Mouse (Mus musculus): ENCODE data around the gene Foxp4. TPM values are rescaled to one million over a fixed set of nuclear protein-coding genes. Genes with fewer than 3 reads are reported as not detected.

Foxp4 gene
- total and polyA plus RNA-seq, 3 experiments, result 3.3 to 41.7 (median 9.9) TPM

DNA sequence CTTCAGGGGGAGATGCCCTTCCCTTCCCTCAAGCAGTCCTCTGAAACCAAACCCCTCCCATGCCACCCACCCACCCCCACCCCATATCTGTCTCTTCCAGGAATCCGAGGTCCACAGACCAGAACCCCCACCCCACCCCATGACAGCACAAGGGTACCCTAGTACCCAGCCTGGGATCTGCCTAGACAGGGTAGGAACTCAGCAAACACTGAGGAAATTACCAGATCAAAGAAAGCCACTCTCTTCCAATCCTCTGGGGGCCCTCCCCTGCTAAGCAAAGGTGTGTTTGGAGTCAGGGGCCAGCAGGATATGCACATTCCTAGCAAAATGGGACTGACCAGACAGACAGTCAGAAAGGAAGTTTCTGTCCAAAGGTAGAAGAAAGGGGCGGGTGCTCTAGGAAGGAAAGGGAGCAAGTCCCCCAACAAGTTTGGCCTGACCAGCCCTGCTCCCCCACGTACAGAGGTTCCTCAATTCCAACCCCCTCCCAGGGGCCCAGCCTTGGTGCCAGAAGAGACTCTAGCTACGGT lies 3.2 kb downstream of the Foxp4 start:
- no peak for DNase-seq (ENCODE audit: extremely low read depth)
- H3K27me3 ChIP-seq (replicated peaks), result no peaks in the 10 kb centered on the region
- in situ Hi-C loops (cut with MboI; ENCODE audit: low pct_ligation_motif_present, low pct_unique_long_range_greater_than_20kb, low sequenced_read_pairs) (no loop called here), dilution Hi-C loops (cut with MboI; ENCODE audit: extremely low pct_ligation_motif_present, extremely low pct_unique_long_range_greater_than_20kb, low sequenced_read_pairs) (no loop called here)
- no peak overlapping the region for H3K27ac ChIP-seq (ENCODE audit: insufficient read depth, low read depth)
- peaks cover 4 to 25% of the 10 kb centered on the region in 2 experiments; a peak in 3 of 4 replicates for H3K4me1 ChIP-seq (ENCODE audit: control insufficient read depth in 1 of 2, insufficient read depth in 2 of 2)
- H3K79me2 ChIP-seq (replicated peaks; ENCODE audit: control insufficient read depth, extremely low read depth, insufficient read depth, poor library complexity, severe bottlenecking), result peaks cover 15% of the 10 kb centered on the region
- no peak overlapping the region for H3K9ac ChIP-seq (ENCODE audit: insufficient read depth, low read depth)
- TF ChIP-seq NELFE (IDR thresholded peaks at IDR 0.05; ENCODE audit: low read depth, low read length), result no peak
- TF ChIP-seq SMC3 (IDR thresholded peaks at IDR 0.05; ENCODE audit: low read depth, low read length), result no peak
- TF ChIP-seq MXI1 (IDR thresholded peaks at IDR 0.05; ENCODE audit: low read depth, low read length), result no peak
- H3K4me3 ChIP-seq (replicated peaks in 1 of 3; ENCODE audit: low read depth in 2 of 3, low read length in 2 of 3, poor library complexity in 1 of 3), result no peak overlapping the region
- peaks cover 6 to 57% of the 10 kb centered on the region in 2 experiments for H3K36me3 ChIP-seq (replicated peaks in 1 of 2; ENCODE audit: control insufficient read depth in 1 of 2, insufficient read depth in 1 of 2, low read length in 1 of 2)
- H3K4me2 ChIP-seq (ENCODE audit: insufficient read depth, low read depth, poor library complexity, severe bottlenecking), result no peak overlapping the region
- H3K9me3 ChIP-seq (replicated peaks; ENCODE audit: low read length), result no peaks in the 10 kb centered on the region

DNA sequence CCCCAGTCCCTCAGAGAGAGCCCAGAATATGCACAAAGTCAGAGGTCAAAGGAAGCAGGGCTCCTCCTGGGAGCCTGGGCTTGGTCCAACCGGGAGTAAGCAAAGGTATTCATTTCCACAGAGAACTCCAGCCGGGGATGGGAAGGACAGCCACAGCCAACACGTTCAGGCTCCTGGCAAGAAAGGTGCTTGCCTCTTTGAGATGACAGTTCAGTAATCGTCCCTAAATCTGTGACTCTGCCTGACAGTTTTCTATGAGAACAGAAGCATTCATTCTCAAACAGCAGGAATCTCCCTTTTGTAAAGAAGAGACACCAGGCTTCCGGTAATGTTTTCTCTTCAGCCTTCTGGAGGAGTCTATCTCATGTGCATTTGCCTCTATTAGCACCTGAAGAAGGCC lies 4.6 kb downstream of the Foxp4 start:
- no peak overlapping the region for H3K4me2 ChIP-seq (ENCODE audit: insufficient read depth, low read depth, poor library complexity, severe bottlenecking)

DNA sequence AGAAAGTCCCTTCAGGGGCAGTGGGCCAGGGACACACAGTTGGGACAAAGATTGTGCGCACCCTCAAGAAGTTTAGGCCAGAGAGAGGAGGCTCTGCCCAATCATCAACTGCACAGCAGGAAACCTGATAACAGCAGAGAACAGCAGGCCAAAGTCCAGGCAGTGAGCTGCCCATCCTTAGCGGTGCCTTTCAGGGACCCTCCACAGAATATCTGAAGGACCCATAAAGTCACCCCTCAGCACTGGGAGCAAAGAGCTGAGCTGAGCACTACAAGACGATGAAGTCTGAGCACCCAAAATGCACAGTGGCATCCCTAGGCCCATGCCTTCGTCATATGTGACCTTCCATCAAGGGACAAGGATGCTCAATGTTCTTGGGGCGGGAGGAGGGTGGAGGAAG lies 6.5 kb downstream of the Foxp4 start:
- Histone ChIP-seq H3K79me2 (replicated peaks; ENCODE audit: control insufficient read depth, extremely low read depth, insufficient read depth, poor library complexity, severe bottlenecking) (peaks cover 4% of the 10 kb centered on the region; the same call in 1 of the 2 replicates), H3K4me3 (replicated peaks in 1 of 3; ENCODE audit: low read depth in 2 of 3, low read length in 2 of 3, poor library complexity in 1 of 3) (no peak overlapping the region), H3K36me3 (replicated peaks in 1 of 2; ENCODE audit: control insufficient read depth in 1 of 2, insufficient read depth in 1 of 2, low read length in 1 of 2) (peaks cover 6 to 87% of the 10 kb centered on the region in 2 experiments), H3K27me3 (replicated peaks) (no peaks in the 10 kb centered on the region), H3K4me2 (ENCODE audit: insufficient read depth, low read depth, poor library complexity, severe bottlenecking) (no peak overlapping the region), H3K9me3 (replicated peaks; ENCODE audit: low read length) (no peaks in the 10 kb centered on the region), H3K27ac (ENCODE audit: insufficient read depth, low read depth) (no peak overlapping the region), H3K4me1 (ENCODE audit: control insufficient read depth in 1 of 2, insufficient read depth in 2 of 2) (peaks cover 0 to 15% of the 10 kb centered on the region in 2 experiments; a peak in 2 of 4 replicates), H3K9ac (ENCODE audit: insufficient read depth, low read depth) (no peak overlapping the region)
- in situ Hi-C loops (cut with MboI; ENCODE audit: low pct_ligation_motif_present, low pct_unique_long_range_greater_than_20kb, low sequenced_read_pairs) (no loop called here), dilution Hi-C loops (cut with MboI; ENCODE audit: extremely low pct_ligation_motif_present, extremely low pct_unique_long_range_greater_than_20kb, low sequenced_read_pairs) (no loop called here)
- TF ChIP-seq IRF4 (IDR thresholded peaks at IDR 0.05; ENCODE audit: low read depth, low read length) (no peak), MAX (IDR thresholded peaks at IDR 0.05; ENCODE audit: low read length) (no peak), ZMIZ1 (IDR thresholded peaks at IDR 0.05; ENCODE audit: low read depth, low read length) (no peak), POLR2A (IDR thresholded peaks at IDR 0.05; ENCODE audit: low read depth, low read length) (no peak), MAFK (IDR thresholded peaks at IDR 0.05; ENCODE audit: insufficient replicate concordance, low read length) (no peak), KAT2A (IDR thresholded peaks at IDR 0.05; ENCODE audit: insufficient replicate concordance, low read length) (no peak), TBP (conservative IDR thresholded peaks at IDR 0.05; ENCODE audit: low read depth, low read length) (no peak), SIN3A (IDR thresholded peaks at IDR 0.05; ENCODE audit: low read length) (no peak), ZKSCAN1 (IDR thresholded peaks at IDR 0.05; ENCODE audit: borderline replicate concordance, low read depth, low read length) (no peak), MAZ (IDR thresholded peaks at IDR 0.05; ENCODE audit: low read depth, low read length) (no peak), MXI1 (IDR thresholded peaks at IDR 0.05; ENCODE audit: low read depth, low read length) (no peak)
- DNase-seq (ENCODE audit: extremely low read depth), result no peak

More for the DNA sequence above, 4.6 kb downstream of the Foxp4 start:
- DNase-seq (ENCODE audit: extremely low read depth), result no peak
- H3K36me3 ChIP-seq (replicated peaks in 1 of 2; ENCODE audit: control insufficient read depth in 1 of 2, insufficient read depth in 1 of 2, low read length in 1 of 2), result peaks cover 6 to 71% of the 10 kb centered on the region in 2 experiments
- TF ChIP-seq NRF1 (IDR thresholded peaks at IDR 0.05; ENCODE audit: low read depth, low read length) (no peak), E2F4 (IDR thresholded peaks at IDR 0.05; ENCODE audit: insufficient replicate concordance, low read depth, low read length) (no peak), GABPA (IDR thresholded peaks at IDR 0.05; ENCODE audit: insufficient replicate concordance, low read depth, low read length) (no peak), USF2 (conservative IDR thresholded peaks at IDR 0.05; ENCODE audit: low read depth, low read length) (no peak), USF1 (IDR thresholded peaks at IDR 0.05; ENCODE audit: low read depth, low read length) (no peak), MYC (IDR thresholded peaks at IDR 0.05; ENCODE audit: low read depth, low read length) (no peak)
- dilution Hi-C loops (cut with MboI; ENCODE audit: extremely low pct_ligation_motif_present, extremely low pct_unique_long_range_greater_than_20kb, low sequenced_read_pairs) (no loop called here), in situ Hi-C loops (cut with MboI; ENCODE audit: low pct_ligation_motif_present, low pct_unique_long_range_greater_than_20kb, low sequenced_read_pairs) (no loop called here)
- H3K9ac ChIP-seq (ENCODE audit: insufficient read depth, low read depth), result no peak overlapping the region
- peaks cover 15% of the 10 kb centered on the region for H3K79me2 ChIP-seq (replicated peaks; ENCODE audit: control insufficient read depth, extremely low read depth, insufficient read depth, poor library complexity, severe bottlenecking)
- H3K27ac ChIP-seq (ENCODE audit: insufficient read depth, low read depth), result no peak overlapping the region
- H3K4me1 ChIP-seq (ENCODE audit: control insufficient read depth in 1 of 2, insufficient read depth in 2 of 2), result peaks cover 0 to 20% of the 10 kb centered on the region in 2 experiments; a peak in 2 of 4 replicates
- H3K9me3 ChIP-seq (replicated peaks; ENCODE audit: low read length), result no peaks in the 10 kb centered on the region
- no peak overlapping the region for H3K4me3 ChIP-seq (replicated peaks in 1 of 3; ENCODE audit: low read depth in 2 of 3, low read length in 2 of 3, poor library complexity in 1 of 3)
- no peaks in the 10 kb centered on the region for H3K27me3 ChIP-seq (replicated peaks)
